Mouse (Mus musculus) small intestine, adult 2 months (tissue): ENCODE measurements around the gene Gabre.

Experiments used
- CTCF ChIP-seq: fragments of 200-500 bp; IDR thresholded peaks from 2 replicates; pipeline ENCODE4 v1.5.1; 2012; ENCODE audit warnings: low read depth, mild to moderate bottlenecking, control low read depth, inconsistent platforms, low read length, moderate library complexity, mixed read lengths; ENCODE audit not compliant: insufficient replicate concordance, insufficient read length; ENCODE audit errors: extremely low read depth
- POLR2A ChIP-seq: fragments of 200-500 bp; IDR thresholded peaks from 2 replicates; pipeline ENCODE4 v1.6.1; 2012; ENCODE audit warnings: low read depth, mild to moderate bottlenecking, control low read depth, inconsistent platforms, low read length, moderate library complexity

GRCm38 (mm10) chrX:72274659-72275371 is at the start of gene Gabre:
- no peak for TF ChIP-seq CTCF
- TF ChIP-seq POLR2A: no peak
